Mouse (Mus musculus) retina, embryonic 14.5 days (tissue): ENCODE data around the gene B9d2.

Source experiments
- DNase-seq: peaks from one replicate; pipeline ENCODE4 v3.0.0-alpha.2; 2015; ENCODE audit warnings: low spot score

B9d2 gene

GRCm38 (mm10) chr7:25731294-25732055, 50.9 kb downstream of the B9d2 start:
- DNase-seq: no peak

GRCm38 (mm10) chr7:25734991-25735390, 54.4 kb downstream of the B9d2 start:
- DNase-seq: no peak
